Mouse (Mus musculus): ENCODE data around the gene Ccdc181.

DNA sequence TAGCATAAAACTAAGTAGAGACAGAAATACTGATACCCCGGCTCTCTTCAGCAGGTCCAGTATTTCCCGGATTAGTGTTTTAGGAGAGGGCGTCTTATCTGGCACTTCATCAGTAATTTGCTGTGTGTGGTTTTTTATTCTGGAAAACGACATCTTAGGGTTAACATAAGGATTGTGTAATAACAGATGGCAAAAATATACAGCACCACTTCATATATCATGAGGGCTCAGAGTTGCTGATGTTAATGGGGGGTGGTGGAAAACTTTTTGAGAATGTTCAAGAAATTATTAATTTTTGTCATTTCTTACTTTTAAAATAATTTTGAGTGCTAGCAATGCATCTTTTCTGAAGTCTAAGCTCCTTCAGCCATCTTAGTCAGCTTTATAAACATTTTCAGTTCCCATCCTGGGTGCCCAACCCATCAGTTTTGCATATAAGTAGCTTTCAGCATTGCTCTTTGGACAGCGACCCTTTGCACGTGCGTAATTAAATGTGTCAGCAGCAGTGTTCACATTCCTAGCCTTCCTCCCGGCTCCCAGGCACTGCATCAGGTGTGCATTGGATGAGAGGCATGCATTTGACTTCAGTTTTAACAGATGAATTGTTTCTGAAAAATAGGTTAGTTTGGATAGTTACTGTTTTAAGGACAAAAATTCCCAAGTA is 47.7 kb downstream of the Ccdc181 start:
- no peak for TF ChIP-seq CTCF (IDR thresholded peaks at IDR 0.05; ENCODE audit: low read depth, low read length)
- TF ChIP-seq POLR2A (IDR thresholded peaks at IDR 0.05; ENCODE audit: extremely low read depth, insufficient read depth, low read length) = no peak
